Mouse (Mus musculus) cerebellum, postnatal 10 days (tissue): ENCODE data around the gene Cyp2b19.
A peak's percentile ranks its signal among the peaks of the same experiment; 100 is the strongest.
"Not testable (repeated sequence)": the region's sequence is repeated elsewhere in the genome, so short reads cannot be mapped to it uniquely, and the experiment has no call there.

Source experiments
- DNase-seq, 2 experiments: peaks; one replicate each; pipeline ENCODE4 v3.0.0; 2021; ENCODE audit warnings: mixed read lengths in 2 of 2

The Cyp2b19 gene

GRCm38 (mm10) chr7:26756842-26757241 lies at the start of gene Cyp2b19:
Cyp2b19 (plus strand) TSS chr7:26757142.
- DNase-seq: no peak

DNA sequence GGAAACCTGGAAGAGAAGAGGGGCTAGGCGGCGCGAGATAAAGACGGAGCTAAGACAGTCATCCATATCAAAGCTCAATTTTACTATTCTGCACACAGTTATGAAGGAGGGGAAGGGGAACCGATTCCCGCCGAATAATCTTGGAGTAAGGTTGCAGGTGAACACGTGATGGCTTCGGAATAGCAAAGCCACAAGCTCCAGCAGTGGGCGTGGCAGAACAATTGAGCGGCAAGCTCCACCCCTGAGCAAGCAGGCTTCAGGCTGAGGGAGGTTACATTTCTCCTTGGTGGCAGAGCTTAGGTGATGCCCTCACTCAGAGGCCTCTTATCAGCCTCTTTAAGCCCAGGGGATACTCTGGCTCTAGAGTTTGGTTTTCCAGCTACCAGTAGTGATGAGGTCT lies 45.9 kb upstream of the Cyp2b19 start:
- DNase-seq: no peak

DNA sequence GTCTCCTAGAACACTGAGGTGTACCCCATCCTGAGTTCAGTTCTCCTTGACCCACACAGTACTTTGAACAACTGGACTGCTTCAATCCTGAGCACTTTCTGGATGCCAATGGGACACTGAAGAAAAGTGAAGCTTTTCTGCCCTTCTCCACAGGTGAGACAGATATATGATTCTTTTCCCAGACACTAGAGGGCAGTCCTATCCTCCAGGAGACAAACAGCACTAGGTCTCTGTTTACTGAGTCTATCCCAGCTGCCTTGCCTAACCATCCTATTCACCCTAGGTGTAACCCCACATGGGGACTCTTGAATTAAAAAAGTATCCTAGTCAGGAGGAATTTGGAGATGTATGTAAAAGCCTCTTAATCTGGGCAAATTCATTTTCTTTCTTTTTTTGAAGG lies 18.0 kb upstream of the Cyp2b19 start:
- DNase-seq: no peak

- no peak for DNase-seq
These were observed 13.0 kb upstream of the Cyp2b19 start for GRCm38 (mm10) chr7:26743948-26744347.

DNA sequence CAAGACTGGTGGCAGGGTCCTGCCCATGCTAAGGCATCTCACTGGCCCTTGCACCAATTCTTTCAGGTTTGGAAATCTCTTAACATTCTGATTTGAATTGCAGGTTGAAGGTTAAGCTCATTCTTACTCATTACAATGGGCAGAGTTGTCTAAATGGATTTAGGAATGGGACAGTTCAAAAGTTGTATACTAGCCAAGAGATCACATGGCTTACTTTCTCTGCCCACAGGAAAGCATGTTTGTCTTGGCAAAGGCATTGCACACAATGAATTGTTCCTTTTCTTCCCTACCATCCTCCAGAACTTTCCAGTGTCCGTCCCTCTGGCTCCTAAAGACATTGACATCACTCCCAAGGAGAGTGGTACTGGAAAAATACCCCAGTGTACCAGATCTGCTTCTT lies 11.5 kb upstream of the Cyp2b19 start:
- no peak for DNase-seq

GRCm38 (mm10) chr7:26767084-26767483 lies 10.1 kb downstream of the Cyp2b19 start:
- peak in 1 of 2 experiments; percentile 8 for DNase-seq

DNA sequence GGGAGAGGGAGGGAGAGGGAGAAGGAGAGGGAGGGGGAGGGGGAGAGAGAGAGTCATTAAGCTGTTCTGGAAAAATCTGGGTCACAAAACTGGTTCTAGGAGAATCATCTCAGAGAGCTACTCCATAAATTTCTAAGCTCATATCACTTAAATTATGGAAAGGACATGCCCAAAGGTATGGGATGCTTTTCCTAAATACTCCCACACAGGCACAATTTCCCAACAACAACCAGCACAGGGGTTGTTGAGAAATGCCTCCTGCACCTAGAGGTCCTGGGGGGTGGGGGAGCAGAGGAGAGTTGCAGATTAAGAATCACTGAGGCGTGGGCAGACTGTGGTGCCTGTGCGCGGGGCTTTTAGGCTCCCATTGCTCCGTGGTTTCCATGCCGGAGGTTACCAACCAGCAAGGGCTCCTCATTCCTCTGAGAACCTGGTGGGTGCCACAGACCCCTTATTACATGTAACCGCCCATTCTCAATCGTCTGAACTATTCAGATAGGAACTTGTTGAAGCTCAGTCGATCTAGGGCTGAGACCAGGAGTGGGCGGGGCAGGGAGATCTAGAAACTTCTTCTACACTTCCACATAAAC lies 13.0 kb downstream of the Cyp2b19 start:
- no peak for DNase-seq

GRCm38 (mm10) chr7:26772866-26773586 lies 16.1 kb downstream of the Cyp2b19 start:
- no peak for DNase-seq

- DNase-seq: no peak
These were observed 18.9 kb downstream of the Cyp2b19 start for GRCm38 (mm10) chr7:26775866-26776265.

- peak in 1 of 2 experiments; percentile 1 for DNase-seq
These were observed 20.9 kb downstream of the Cyp2b19 start for GRCm38 (mm10) chr7:26777806-26778205.

GRCm38 (mm10) chr7:26778474-26778873 lies 21.5 kb downstream of the Cyp2b19 start:
- peak; percentile 4 to 18 for DNase-seq

GRCm38 (mm10) chr7:26779799-26780416 lies 23.0 kb downstream of the Cyp2b19 start:
- DNase-seq: no peak

GRCm38 (mm10) chr7:26780510-26780909 lies 23.6 kb downstream of the Cyp2b19 start:
- DNase-seq: peak; percentile 0 to 10

DNA sequence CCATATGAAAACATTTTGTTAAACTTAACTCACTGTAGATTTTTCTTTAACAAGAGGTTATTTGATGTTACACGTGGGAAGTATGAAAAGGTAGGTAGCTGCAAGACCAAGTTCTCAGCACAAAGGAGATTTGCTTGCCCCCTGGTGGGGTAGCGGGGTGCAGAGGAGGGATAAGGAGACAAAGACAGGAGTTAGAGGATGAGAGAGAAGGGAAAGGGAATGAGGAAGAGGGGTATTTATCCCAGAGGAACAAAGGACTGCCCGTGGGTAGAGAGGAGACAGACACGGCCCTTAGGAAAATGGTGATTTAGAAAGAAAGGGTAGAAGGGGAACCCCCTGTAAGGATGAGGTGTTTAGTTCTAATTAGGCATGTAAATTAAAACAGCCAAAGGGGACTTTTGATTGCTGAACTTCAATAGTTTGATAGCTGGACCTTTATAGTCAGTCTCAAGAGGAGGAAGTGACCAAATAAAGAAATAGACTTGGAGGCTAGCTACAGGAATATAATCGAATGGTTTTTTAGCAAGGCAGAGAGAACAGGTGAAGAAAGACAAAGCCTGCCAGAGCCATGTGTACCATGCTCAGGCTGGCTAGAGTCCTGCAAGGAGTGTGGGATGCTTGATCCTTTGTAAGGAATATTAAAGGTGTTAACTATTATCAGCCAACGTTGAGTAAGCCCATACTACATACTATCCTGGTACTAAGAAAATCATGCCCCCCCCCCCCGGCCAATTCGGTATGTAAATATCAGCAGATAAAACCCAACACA lies 24.2 kb downstream of the Cyp2b19 start:
- DNase-seq: no peak

- DNase-seq: no peak
These were observed 24.8 kb downstream of the Cyp2b19 start for GRCm38 (mm10) chr7:26781767-26782131.

DNA sequence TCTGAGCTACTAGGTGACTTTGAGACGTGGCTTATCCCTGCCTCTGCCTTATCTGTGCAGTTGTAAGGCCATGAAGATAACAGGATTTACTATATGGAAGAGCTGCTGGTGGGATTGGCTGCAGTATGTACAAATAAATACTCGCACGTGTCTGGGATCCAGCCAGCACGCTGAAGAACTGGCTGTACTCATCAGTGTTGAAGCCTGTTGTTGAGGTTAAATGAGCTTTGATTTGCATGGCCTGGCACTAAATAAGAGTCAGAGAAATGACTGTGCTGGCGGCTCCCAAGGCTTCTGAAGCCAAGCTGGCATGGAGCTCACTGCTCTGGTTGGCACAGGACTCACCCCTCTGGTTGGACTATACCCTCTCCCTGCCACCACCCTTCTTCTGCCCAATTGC lies 26.2 kb downstream of the Cyp2b19 start:
- peak; percentile 3 to 12 for DNase-seq

DNA sequence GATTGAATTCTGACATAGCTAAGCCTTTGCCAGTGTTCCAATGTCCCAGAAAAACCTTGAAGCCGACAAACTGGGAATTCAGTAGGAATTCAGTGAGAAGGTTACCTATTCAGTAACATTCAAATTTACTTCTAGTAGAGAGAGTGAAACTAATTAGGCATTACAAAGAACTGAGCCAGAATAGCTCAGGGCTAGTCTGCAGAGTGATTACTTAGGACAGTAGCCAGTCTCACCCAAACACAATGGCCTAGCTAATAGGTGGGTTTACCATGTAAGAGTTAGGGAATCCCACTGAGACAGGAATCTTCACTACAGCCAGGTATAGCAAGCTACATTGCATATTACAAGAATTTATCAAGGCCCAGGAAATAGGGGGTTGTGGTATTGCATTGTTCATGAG lies 29.1 kb downstream of the Cyp2b19 start:
- DNase-seq: not testable (repeated sequence)

- DNase-seq: no peak
These were observed 33.0 kb downstream of the Cyp2b19 start for GRCm38 (mm10) chr7:26789984-26790383.

GRCm38 (mm10) chr7:26800104-26800503 lies 43.2 kb downstream of the Cyp2b19 start:
- no peak for DNase-seq

- DNase-seq: no peak
These were observed 44.1 kb downstream of the Cyp2b19 start for GRCm38 (mm10) chr7:26800996-26801395.

- DNase-seq: no peak
These were observed 51.6 kb downstream of the Cyp2b19 start, which contains the start of gene Cyp2g1 for GRCm38 (mm10) chr7:26808592-26808991. Cyp2g1 (plus strand) TSS chr7:26808892.
